Mouse (Mus musculus) spleen, postnatal 36 days (tissue): ENCODE measurements around the gene Camkk1.

Experiments used
- DNase-seq, 2 experiments: peaks; one replicate each; pipeline ENCODE4 v3.0.0; 2022; ENCODE audit warnings: low spot score in 2 of 2, mixed read lengths in 1 of 2

Camkk1 gene

DNA sequence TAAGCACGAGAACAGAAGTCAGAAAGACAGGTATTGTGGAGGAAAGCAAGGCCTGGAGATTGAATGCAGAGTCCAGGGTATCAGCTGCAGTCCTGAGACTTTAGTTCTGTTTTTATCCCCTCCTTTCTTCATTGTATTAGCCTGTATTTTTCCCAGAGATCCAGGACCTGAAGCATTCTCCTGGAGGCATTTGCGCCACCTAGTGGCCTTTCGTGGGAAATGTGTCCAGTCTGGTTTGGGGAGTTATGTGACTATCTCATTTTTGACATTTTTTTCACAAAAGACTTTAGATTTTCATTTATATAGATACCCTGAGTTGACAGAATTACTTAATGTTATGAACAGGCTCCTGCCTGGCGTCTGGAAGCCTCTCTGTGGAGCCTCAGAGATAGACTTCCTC, 30.5 kb downstream of the Camkk1 start:
- peak; percentile 21 to 61 for DNase-seq

DNA sequence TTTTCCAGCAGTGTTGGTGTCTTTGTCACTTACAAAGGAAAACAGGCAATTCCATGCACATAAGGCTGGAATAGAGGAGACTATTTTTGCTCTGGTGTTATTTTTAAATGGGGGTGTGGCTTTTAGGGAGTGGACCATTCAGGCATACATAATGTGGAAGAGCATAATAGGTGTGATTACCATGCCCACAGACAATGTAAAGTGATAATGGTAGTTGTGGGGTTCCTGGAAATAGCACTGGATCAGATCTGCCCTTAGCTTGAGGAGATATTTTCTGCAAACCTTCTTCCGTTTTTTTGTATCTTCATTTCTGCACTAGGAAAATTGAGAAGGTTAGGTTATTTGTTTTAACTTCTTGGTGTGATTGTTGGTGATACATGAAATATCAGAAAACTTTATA, 34.0 kb downstream of the Camkk1 start:
- no peak for DNase-seq

DNA sequence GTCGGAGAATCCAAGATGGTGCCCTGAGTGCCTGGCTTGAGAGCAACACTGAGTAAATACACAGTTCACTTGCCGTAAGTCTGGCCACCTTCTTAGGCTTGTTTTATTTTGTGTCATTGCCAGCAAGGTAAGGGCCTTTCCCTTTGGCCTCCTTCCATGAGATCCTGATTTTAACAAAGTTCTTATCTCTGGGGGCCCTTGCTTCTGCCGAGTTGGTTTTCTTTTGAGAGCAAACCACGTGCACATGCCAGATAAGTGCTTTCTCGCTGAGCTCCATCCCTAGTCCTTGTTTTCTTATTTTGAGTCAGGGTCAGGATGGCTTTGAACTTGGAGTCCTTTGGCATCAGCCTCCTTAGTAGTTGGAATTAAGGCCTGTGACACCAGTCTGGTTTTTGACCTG, 38.9 kb downstream of the Camkk1 start:
- no peak for DNase-seq

- DNase-seq, result no peak
Observed at GRCm38 (mm10) chr11:73059630-73060029, 40.8 kb downstream of the Camkk1 start.

- no peak for DNase-seq
Observed at GRCm38 (mm10) chr11:73061413-73061812, 42.6 kb downstream of the Camkk1 start.

- DNase-seq, result no peak
Observed at GRCm38 (mm10) chr11:73071839-73072238, 53.0 kb downstream of the Camkk1 start.

GRCm38 (mm10) chr11:73076295-73076694, 57.5 kb downstream of the Camkk1 start:
- no peak for DNase-seq

DNA sequence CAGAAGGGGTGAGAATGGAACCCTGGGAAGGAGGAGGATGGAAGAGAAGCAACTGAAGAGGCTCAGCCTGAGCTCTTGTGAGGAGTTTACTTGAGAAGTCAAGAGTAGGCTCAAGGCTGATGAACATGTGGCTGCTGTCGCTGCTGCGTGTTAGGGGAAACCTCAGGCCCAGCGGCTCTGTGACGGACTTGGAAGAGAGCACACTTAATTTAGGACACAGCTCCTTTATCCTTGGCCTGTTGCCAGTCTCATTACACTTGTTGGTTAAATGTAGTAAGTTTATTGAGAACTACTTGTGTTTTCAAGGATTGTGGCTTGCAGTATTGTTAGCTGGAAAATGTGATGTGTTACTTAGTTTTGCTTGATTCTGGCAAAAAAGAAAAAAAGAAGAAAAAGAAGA, 57.9 kb downstream of the Camkk1 start:
- no peak for DNase-seq

- no peak for DNase-seq
Observed at GRCm38 (mm10) chr11:73077211-73077720, 58.5 kb downstream of the Camkk1 start.

GRCm38 (mm10) chr11:73078615-73079014, 59.8 kb downstream of the Camkk1 start:
- DNase-seq, result no peak

GRCm38 (mm10) chr11:73080306-73080705, 61.5 kb downstream of the Camkk1 start:
- DNase-seq, result no peak

DNA sequence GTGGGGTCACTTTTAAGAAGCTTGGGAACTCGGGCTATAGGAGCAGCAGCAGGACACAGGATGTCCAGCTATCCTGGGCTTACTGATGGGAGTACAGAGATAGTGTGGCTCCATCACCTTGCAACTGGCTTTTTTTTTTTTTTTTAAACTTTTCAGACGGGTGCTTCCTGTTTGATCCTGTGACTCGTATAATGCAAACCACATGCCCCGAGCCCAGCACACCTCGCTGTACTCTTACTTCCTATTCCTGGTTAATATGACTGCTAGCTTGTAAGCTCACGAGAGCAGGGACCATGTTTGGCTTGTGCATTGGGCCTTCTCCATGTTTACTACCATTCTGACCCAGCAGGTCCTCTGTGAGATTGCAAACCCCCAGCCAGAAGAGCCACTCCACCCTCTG, 65.5 kb downstream of the Camkk1 start:
- peak; percentile 41 to 42 for DNase-seq

- no peak for DNase-seq
Observed at GRCm38 (mm10) chr11:73084804-73085231, 66.0 kb downstream of the Camkk1 start.

DNA sequence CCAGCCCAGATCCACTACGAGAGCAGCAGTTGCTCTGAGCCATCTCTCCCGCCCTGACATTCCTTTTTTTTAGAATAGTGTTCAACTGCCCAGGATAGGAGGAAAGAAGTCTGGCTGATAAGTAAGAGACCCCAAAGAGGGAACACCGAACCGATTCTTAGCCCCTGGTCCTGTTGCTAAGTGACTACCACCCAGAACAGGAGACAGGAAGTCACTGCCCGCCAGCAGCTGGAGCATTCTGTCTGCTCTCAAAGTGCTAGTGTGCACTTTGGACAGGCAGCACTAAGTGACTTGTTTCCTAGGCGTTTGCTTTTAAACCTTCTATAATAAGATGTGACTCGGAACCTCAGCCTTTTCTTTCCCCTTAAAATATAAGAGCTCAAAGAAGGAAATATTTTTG, 66.6 kb downstream of the Camkk1 start:
- DNase-seq, result no peak

GRCm38 (mm10) chr11:73087700-73088480, 69.1 kb downstream of the Camkk1 start:
- DNase-seq, result no peak

DNA sequence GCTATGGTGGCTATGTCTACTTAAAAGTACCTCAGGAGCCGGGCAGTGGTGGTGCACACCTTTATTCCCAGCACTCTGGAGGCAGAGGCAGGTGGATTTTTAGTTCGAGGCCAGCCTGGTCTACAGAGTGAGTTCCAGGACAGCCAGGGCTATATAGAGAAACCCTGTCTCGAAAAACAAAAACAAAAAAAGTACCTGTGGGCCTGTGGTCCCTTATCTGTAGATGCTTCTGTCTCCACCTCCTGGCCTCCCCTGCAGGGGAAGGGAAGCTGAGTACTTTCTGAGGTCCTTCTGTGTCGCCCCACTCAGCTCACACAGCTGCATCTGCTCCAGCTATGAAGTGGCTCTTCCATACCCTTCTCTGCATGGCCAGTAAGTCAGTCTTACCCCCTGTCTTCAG, 71.5 kb downstream of the Camkk1 start, which contains the start of gene Itgae:
TSS of gene Itgae (plus strand) at position 301 of the 400 bp plus-strand sequence.
- DNase-seq, result no peak

GRCm38 (mm10) chr11:73090826-73091225, 72.0 kb downstream of the Camkk1 start:
- DNase-seq, result no peak
